Mouse (Mus musculus) kidney, adult 9 months (tissue): Measurements from ENCODE around the gene Faah.

ENCODE experiments used
- DNase-seq: peaks from one replicate; pipeline ENCODE4 v3.0.0; 2022

Gene Faah

DNA sequence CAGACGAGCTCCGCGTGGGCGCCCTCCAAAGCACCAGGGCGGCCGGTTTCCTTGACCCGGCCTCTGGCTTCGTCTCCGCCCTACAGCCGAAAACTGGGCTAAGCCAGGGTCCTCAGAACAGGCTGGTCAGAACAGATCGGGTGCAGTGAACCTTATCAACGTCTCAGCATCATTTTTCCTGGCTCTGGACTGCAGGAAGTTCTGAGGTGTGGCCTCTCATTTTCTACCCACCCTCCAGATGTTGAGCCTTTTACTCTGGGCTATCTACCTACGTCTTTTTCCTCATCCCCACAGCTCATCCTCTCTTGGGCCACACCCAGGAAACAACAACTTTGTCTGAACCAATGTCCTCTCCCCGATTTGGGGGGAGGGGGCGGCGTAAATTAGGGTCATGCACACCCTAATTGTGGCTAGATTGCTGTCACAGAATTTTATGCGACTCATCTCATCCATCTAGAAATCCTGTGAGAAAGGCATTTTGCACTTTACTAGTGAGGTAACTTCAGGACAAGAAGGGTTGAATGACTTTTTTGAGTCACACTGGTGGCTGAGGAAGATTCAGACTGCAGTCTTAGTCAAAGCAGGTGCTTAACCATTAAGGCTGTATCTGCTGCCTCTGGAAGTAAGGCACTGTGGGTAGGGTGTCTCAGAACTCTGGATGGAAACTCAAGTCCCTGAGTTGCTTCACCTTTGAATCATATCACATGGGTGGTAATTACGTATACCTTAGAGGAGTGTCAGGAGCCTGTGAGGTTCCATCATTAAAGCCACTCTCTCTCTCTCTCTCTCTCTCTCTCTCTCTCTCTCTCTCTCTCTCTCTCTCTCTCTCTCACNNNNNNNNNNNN, at the start of gene Faah:
TSS of gene Faah (minus strand) at position 25 of the 845 bp plus-strand sequence.
- DNase-seq = no peak

DNA sequence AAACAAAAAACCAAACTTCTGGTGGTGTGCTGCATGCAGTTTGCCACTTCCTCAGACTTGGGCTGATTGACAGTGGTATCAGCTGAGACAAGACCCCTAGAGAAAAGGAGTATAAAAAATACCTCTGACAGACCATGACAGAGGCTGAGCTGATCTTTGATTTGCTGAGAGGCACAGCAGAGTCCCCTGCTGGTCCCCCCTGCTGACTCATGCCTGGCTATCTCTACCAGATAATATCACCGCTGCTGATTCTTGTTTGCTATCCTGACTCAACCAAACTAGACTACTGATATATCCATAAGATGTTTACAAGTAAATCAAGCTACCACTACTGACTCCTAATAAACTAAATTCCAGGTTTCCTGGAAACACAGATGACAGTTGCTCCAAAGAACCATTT, 46.1 kb upstream of the Faah start:
- no peak for DNase-seq

DNA sequence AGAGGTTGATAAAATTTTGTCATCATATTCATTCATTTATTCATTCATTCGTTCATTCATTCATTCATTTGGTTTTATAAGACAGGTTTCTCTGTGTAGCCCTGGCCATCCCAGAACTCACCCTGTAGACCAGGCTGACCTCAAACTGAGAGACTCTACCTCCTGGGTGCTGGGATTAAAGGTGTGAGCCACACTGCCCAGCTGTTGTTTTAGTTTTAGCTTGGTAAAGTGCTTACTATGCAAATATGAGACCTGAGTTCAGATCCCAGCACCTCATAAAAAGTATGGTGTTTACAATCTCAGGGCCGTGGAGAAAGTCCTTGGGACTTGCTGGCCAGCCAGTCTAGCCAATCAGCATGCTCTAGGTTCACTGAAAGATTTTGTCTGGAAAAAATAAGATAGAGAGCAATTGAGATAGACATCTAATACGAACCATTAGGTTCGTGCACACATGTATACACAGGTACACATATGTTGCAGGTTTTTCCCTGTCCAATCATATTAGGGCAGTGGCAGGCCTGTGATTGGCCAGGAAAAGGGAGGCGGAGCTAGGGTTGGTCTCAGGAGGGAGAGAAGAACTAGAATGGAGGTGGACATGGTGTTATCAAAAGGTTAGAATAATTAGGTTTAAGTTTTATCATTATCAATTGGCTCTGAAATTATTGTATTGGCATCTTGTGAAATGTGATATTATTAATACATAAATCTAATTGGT, 41.4 kb upstream of the Faah start:
- no peak for DNase-seq

DNA sequence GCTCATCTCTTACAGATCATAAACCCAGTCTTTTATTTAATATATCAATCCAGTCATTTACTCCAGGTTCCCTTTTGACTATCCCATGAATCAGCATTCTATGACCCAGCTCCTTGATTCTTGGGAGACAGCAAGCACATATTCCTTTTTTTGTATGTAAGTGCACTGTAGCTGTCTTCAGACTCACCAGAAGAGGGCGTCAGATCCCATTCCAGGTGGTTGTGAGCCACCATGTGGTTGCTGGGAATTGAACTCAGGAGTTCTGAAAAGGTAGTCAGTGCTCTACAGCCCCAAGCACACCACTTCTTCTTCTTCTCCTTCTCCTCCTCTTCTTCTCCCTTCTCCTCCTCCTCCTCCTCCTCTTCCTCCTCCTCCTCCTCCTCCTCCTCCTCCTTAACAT, 39.8 kb upstream of the Faah start:
- no peak for DNase-seq

DNA sequence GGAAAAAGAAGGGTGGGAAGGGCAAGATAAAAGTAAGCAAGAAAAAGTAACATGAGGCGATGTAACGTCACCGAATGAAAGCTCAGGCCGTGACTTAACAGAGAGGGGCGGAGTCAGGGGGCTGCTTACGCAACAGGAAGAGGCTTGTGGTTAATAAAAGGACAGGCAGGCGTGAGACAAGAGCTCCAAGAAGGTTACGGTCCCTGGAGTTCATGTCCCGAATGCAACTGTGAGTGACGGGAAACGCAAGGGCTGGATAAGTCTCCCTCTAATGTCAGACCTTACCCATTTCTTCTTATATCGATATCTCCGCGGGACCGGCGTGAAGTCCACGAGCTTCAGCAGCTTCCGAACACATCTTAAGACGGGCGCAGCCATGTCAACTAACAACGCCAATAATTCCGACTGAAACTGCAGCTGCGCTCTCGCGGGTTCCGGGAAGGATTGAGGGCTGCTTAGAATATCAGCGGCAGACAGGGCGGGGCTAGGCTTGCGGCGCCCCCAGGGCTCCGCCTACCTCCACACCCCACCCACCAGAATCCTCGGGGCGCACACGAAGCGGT, 35.8 kb upstream of the Faah start, which contains the start of gene Nsun4:
TSS of gene Nsun4 (minus strand) at position 478 of the 563 bp plus-strand sequence.
- peak; percentile 95 for DNase-seq

DNA sequence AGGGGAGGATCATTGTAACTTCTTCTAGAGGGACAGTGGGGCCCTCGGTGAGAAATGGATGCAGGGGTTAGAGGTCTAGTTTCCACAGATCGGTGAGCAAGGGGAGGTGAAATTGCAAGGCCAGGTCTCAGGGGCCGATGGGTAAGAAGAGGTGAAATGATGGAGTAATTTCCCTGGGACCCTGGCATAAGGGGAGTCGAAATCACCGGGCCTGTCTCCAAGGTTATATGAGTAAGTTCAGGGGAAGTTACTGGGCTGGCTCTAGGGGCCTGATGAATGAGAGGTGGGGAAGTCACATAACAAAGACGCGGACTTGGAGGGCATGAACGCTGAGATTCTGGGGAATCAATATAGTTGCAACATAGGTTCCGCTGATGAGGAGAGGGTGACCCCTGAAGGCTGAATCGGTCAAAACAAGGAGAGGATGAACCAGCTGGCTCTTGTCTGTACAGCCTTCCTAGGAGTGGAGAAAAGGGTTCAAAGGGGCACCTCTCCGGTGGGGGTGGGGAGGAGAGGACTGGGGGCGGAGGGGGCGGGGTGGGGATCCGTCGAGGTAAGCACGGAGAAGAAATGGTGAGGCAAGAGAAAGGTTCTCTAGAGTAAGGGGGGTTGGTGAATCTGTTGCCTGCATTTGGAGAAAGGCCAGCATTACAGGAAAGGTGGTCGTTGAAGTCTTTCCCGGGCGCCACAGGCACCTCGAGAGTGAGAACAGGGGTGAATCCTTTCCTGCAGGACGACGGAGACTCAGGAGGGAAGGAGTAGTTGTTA, 35.0 kb upstream of the Faah start:
- peak; percentile 76 for DNase-seq

DNA sequence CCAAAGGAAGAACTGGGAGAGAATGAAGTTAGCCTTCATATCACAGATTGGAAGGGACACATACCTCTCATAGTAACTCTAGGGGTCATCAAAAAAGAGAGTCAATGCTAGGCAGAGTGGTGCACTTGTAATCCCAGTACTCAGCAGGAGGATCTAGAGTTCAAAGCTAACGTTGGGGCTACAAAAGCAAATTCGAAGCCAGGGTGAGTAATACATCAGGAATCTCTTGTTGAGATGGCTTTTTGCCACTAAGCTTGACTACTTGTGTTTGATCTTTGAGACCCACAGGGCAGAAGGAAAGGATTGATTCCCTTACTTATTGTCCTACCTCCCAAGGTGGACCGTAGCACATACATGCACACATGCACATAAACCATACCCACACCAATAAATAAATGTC, 31.5 kb upstream of the Faah start:
- DNase-seq = no peak

DNA sequence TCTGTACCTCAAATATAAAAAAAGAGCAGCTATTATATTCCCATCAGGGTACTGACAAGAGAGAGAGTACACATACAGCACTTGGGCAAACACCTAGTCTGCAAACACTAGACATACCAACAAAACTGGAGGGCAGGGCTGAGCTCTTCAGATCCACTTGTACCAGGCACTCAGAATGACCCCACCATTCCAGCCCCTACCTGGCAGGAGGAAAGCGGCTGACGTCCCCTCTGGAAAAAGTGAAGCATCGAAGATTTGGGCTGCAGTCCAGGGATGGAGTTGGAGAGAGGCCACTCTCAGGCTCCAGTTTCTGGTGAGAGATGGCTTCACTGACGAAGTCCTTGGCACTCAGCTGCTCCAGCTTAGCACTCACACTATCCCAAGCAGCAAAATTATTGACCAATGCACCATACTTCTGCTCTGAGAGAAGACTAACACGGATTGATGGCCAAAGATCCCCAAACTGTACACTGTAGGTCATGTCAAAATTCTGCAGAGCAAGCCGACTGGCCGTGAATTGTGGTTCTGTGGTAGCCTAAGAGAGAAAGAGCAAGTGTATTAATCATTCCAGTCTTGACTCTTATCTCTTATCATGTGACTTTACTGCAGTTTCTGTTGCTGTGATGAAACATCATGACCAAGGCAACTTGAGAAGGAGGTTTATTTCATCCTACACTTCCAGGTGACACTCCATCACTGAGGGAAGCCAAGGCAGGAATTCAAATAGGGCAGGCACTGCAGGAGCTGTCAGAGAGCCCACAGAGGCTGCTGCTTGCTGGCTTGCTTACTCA, 30.6 kb upstream of the Faah start:
- no peak for DNase-seq

DNA sequence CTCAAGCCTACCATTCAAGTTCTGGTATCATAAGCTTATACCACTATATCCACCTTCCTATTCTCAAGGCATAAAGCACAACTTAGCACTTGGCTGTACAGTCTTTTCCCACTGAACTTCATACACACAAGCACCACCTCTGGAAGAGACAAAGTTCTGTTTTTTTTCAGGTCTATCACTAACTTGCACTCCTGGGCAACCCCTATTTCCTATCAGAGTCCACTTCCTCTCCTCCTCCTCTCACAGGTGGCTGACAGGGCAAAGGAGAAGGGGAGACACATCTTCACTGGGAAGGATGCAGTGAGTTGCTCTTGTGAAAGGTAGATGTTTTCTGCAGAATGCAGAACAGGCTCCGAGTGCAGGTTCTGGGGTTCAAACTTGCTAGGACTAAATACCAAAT, 30.0 kb upstream of the Faah start:
- no peak for DNase-seq

DNA sequence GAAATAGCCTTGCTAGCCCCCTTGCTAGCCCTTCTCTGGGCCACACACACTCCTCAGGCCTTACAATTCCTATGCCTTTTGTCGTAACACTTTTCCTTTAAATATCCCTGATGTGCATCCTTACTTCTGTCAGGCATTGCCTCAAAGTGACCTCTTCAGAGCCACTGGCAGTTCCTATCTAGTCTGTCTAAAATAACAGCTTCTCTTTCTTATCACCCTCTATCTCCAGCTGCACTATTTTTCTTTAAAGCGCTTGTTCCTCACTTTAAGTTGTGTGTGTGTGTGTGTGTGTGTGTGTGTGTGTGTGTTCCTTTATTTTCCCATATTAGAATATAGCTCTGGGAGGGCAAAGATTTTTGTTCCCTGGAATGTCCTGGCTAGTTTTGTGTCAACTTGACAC, 28.9 kb upstream of the Faah start:
- no peak for DNase-seq

DNA sequence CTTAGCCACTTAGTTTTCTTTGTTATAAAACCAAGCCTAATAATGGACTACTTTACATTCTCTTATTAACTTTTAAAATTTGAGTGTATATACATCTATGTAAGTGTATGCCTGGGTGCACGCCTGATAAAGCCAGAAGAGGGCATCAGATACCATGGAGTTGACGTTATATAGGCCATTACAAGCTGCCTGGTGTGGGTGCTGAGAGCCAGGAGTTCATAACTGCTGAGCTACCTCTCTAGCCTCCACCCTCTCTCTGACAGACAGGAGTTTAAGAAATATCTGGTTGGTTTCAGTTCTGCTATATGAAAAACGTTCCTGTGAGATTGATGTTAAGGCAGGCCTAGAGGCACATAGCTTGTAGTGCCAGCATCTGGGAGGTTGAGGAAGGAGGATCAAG, 24.5 kb upstream of the Faah start:
- DNase-seq = no peak

DNA sequence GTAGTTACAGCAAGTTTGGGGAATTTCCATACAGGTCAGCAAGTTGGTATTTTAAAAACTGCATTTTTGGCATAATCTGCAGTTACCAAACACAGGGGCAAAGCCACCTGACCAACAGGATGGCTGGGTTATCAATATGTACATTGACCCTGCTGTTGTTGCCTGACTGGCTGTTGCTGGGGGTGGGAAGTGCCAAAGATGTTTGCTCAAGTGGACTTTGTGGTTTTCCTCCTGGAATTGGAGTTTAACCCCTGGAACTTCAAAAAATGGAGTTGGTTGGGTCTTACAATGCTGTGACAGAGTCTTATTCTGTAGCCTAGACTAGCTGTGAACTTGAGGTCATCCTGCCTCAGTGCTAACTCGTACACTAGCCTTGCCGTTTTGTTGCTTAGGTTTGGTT, 22.7 kb upstream of the Faah start:
- peak; percentile 45 for DNase-seq

DNA sequence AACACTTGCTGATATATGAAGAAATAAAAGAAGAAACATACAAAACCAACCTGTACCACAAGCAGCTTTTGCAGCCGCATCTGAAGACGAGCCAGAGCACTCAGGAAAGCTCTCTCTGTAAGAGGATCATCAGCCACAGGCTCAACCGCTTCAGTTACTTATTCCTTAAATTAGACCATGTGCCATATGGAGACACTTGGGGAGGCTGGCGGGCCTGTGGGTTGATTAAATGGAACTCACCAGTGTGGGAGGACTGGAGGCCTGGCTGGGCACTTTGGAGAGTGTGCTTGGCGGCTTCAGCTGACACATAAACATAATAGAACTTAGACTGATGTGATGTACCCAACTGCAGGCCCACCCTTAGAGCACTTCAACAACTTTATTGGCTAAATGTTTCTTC, 15.6 kb upstream of the Faah start:
- DNase-seq = no peak

DNA sequence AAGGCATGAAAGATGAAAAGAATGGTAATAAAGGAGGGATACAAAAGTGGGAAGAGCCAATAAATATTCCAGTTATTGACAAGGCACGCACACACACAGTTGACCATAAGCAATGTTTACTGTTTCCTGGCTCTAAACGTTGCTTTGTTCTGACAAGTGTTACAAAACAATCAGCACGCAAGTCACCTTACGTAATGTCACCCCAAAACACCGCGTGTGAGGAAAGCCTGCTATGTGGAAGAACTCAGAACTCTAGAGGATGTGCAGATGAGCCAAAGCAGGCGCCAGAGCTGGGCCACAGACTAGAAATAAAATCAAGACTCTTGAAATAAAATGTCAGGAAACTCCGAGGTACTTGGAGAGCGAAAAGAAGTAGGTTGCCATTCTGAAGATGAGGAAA, 15.2 kb upstream of the Faah start:
- no peak for DNase-seq

DNA sequence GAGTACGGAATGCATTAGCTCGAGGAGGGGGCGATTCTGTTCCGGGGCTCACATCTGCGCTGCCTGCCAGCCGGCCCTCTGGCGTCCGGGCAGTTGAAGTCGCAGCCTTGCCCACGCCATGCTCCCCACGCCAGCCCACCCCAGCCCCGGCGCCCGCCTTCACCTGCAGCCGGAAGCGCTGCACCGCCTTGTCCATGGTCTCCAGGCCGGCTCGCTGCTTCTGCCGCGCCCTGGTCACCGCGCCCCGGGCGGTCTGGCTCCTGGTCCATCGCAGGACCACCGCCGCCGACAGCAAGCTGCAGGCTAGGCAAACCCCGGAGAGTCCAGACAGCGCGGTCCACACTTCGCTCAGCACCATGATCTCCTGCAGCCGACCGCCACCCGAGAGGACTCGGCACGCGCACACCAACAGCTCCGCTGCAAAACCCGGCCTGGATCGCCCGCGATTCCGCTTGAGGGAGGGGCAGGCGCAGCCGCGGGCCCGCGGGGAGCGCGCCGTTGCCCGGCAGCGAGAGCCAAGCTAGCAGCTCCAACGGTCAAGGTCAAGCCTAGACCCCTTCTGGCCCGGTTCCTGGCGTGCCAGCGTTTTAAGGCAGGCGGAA, 325 bp downstream of the Faah start:
- peak; percentile 92 for DNase-seq

DNA sequence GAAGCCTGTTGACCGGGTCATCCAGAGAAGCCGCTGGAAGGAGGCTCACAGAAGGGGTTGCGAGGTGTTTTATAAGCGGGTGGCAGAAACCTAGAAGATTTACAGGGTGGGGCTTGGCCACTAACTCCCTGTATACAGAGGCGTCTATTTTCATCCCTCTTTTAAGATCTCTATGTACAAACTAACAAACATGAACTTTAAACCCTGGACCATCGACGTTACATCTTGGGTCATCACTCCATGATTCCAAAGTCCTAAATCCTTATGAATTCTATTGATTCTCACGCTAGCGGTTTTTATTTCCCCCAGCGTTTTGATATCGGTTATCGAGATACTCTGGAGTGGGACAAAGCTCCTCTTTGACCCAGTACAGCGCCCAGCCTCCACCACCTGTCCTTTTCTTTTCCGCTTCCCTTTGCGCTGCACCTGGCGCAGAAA, 845 bp downstream of the Faah start:
- peak; percentile 36 for DNase-seq

DNA sequence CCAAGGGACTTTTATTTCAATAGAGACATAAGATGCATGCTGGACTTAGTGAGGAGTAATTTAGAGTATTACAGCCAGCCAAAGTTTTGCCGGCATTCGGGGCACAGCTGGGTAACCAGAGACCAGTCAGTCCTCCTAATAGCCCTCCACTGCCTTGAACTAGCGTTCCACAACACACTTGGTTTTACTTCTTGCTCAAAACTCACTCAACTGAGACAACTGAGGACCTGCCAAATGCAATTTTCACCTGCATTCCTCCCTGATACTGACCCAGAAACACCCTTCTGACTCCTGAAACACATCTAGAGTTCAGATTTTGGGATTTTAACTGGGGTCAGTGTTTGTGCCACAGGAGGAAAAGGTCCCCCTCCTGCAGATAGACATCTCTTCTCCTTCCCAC, 1.3 kb downstream of the Faah start:
- DNase-seq = peak; percentile 77

DNA sequence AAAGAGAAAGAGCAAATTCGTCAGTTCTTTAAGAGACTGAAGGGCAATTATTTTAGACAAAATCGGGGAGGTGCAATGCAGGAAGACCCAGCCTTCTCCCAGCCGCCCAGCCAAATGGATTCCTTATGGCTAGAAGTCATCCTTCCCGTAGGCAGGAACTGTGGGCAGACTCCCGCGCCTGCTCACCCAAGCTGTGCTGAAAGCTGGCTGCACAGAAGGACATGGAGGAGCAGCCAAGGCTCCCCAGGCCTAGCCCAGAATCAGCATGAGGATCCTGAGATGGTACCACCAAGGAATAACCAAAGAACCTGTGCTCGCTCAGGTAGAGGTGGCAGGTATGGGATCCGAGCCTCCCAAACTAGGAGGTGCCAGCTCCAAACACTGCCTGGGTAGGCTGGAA, 1.7 kb downstream of the Faah start:
- no peak for DNase-seq

DNA sequence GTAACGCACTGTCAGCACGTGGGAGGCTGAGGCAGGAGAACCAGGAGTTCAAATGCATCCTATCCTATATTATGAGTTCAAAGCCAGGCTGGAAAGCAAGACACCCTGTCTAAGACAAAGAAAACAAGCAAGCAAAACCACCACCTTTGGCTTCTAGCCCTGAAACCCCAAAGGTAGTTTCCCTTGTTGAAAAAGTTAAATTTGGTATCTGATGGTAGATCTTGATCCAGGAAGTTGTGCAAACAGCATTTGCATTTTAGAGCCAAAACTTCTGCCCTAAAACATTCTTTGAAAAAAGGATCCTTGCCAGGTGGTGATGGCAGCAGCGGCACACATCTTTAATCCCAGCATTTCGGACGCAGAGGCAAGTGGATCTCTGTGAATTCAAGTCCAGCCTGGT, 2.2 kb downstream of the Faah start:
- DNase-seq = no peak

DNA sequence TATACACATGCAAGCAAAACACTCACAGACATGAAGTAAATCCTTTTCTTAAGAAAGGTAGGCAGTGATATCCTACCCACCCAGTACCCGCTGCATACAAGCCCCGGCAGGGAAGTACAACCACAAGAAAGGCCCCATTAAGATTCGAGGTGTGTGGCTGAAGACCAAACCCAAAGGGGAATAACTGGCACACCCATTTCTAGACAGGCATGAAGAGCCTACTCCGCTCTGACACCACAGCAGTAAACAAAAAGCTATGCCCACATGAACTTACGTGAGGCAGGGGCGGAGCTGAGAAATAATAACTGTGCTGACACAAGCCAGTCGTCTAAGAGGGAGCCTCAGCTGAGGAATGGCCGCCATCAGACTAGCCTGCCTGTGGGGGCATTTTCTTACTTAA, 7.5 kb downstream of the Faah start:
- DNase-seq = no peak

DNA sequence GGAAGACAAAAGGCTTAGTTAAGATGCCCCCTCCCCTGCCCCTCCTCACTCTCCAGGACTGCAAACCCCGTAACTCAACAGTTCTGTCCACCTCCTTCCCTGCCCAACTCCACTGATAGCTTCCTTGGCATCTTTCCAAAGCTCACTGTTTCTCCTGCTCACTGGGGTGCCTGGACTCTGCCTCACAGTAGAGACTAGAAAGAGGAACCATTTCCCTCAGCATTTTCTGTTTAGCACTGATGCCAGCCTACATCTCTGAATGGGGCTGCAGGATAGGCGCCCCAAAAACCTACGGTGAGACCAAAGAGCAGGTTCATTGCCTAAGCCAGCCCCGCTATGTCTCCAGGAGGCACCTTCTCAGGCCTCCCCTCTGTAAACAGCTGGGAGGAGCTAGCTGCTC, 16.5 kb downstream of the Faah start:
- no peak for DNase-seq

DNA sequence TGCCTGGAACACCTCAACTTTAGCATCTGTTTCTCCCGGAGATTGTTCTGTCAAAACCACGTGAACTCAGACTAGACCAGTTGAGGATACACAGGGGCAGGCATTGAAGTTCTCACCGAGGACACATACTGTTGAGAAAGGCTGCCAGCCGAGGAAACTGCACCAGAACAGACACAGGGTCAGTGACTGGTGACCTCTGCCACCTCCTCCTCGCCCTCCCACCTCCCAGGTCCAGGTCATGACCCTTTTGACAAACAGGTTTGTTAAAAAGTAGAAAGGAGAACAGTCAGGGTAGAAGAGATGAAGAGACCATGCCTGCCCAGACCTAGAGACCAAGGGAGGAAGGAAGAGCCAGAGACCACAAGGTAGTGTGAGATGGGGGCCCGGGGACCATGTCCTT, 17.1 kb downstream of the Faah start:
- DNase-seq = no peak
